Mouse (Mus musculus): ENCODE measurements at regions not wholly inside any gene's neighbourhood (a gene's known extent, or its start where the extent isn't known, plus 50 kb on each side); places are given as distances from the start of the nearest gene placed in this dataset.
A peak's percentile ranks its signal among the peaks of the same experiment; 100 is the strongest.

GRCm38 (mm10) chr8:126810516-126810915 is 135.1 kb downstream of the Tomm20 start:
- no peak for DNase-seq (ENCODE audit: low spot score)

GRCm38 (mm10) chr8:126809321-126809720 is 136.3 kb downstream of the Tomm20 start:
- no peak for DNase-seq (ENCODE audit: low spot score)

- DNase-seq (ENCODE audit: low spot score), result no peak
These were observed 137.1 kb downstream of the Tomm20 start for GRCm38 (mm10) chr8:126808496-126808895.

DNA sequence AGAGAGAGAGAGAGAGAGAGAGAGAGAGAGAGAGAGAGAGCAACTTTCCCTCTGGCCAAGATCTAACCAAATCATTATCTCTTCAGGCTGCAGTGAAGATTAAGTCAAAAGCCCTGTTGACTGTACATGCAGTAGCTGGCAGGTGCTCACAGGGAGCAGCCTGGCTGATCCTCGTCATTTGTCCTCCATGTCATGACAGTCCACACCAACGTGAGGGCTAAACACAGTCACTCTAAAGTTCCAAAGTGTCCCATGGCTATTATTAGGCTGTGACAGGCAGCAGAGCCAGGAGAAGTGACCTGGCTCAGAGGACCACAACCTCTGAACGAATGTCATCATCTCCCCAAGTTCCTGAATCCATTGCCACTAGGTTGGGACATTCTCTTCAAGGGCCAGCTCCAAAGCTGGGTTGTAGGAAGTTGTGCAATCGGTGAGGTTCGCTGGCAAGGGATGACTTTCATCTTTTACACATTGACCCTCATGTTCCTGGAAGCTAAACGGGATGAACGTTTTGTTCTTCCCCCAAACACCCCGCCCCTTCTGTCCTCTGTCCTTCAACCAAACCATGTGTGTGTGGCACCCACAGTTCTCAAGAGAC is 138.4 kb downstream of the Tomm20 start:
- no peak for DNase-seq (ENCODE audit: low spot score)

- no peak for DNase-seq (ENCODE audit: low spot score)
These were observed 139.1 kb downstream of the Tomm20 start for GRCm38 (mm10) chr8:126806591-126806990.

DNA sequence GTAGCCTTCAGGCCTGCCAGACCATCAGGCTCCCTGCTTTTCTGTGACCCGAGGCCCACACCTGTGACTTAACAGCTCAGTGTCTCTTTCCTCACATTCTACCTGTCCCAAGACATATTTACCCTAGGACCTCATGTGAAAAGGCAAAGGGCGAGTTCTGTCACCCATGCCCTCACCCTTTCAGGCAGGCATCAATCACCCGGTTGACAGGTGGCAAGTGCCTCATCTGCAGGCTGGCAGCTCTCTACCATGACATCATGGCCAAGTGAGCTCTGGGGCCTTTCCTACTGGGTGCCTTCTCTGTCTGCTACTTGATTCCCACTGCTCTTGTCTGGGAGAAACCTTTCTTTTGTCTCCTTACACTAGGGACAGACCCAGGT is 139.5 kb downstream of the Tomm20 start:
- DNase-seq (ENCODE audit: low spot score), result no peak

- peak; percentile 55 for DNase-seq (ENCODE audit: low spot score)
These were observed 140.1 kb downstream of the Tomm20 start for GRCm38 (mm10) chr8:126805365-126806180.

DNA sequence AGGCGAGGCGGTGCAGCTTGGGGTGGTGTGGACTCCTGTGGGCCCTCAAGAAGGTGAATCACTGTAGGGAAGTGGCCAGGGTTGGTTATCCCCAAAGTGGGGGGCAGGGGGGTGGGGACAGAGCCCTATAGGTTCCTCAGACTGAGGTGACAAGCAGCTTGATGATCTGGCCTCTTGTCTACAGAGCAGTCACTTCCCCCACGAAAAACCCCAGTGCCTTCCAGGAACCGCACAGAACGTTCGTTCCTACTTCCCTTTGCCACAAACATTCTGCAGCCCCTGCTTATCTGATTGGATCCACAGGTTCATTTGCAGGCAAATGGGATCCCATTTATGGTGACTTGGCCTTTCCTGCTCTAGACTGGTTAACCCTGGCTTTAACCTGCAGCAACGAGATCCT is 141.5 kb downstream of the Tomm20 start:
- DNase-seq (ENCODE audit: low spot score), result no peak

DNA sequence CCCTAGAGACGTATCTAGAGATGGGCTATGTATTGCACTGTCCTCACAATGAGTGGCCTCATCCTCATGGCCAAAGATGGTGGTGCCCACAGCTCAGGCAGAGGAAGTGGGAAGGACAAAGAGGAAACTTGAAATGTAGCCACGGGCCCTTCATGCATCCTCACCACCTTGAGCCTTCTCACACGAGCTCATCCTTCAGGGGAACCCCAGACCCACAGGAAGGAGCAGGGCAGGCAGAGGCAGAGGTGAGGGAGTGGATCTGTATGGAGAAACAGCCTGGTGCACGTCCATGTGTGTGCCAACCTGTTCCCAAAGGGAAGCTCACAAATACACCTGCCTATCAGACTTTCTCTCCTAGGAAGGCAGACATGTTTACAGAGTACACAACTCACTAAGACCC is 143.0 kb downstream of the Tomm20 start:
- no peak for DNase-seq (ENCODE audit: low spot score)

DNA sequence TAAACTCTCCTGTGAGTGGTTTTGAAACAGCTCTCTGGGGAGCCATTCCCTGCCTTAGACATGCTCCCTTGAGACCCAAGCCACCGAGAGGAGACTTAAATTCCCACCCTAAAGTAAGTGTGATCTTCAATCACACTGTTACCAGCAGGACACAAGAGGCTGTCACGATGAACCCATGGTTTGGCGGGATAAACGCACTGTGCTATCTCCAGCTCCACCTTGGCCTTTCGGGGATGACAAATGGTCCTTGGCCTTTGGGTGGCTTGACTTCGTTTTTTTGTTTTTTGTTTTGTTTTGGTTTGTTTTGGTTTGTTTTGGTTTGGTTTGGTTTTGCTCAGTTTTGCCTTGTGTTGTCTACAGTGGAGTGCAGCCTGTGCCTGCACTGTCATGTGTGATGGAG is 144.7 kb downstream of the Tomm20 start:
- DNase-seq (ENCODE audit: low spot score), result no peak

- no peak for DNase-seq (ENCODE audit: low spot score)
These were observed 147.9 kb downstream of the Tomm20 start for GRCm38 (mm10) chr8:126797571-126798334.

- DNase-seq (ENCODE audit: low spot score), result no peak
These were observed 152.0 kb downstream of the Tomm20 start for GRCm38 (mm10) chr8:126793657-126794056.

DNA sequence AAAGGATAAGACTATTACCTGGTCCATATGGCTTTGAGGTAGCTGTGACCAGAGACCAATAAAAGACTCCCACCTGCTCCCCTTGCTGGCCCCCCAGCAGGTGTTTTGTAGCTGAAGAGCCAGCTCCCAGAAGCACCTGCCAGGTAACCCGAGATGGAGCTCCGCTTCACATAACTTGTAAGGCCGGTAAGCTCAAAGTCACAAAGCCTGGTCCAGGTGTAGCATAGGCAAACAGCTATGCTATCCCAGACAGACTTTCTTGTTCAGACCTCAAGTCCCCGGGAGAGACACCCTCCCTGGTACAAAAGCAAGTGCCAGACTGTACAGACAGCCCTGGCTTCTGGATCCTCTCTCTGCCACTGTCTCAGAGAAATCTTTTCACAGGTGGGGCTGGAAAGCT is 154.6 kb downstream of the Tomm20 start:
- DNase-seq (ENCODE audit: low spot score), result no peak

GRCm38 (mm10) chr8:126790214-126790613 is 155.4 kb downstream of the Tomm20 start:
- no peak for DNase-seq (ENCODE audit: low spot score)

DNA sequence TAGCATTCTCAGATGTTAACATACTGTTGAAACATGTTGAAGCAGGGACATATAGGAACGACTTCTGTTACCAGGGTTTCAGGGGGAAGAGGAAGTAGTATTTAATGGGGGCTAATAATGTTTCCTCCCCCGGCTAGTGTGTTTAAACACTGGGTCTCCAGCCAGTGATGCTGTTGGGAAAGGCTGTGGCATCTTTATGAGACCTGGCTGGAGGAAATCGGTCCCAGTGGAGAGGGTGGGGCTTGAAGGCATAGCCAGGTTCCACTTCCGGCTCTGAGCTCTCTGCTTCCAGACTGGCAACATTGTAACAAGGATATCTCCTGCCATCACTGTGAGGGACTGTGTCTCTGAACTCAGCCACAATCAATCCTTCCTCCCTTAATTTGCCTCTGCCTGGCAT is 156.6 kb downstream of the Tomm20 start:
- DNase-seq (ENCODE audit: low spot score), result no peak

- DNase-seq (ENCODE audit: low spot score), result no peak
These were observed 157.0 kb downstream of the Tomm20 start for GRCm38 (mm10) chr8:126788669-126789068.

GRCm38 (mm10) chr8:126787398-126787797 is 158.2 kb downstream of the Tomm20 start:
- no peak for DNase-seq (ENCODE audit: low spot score)

DNA sequence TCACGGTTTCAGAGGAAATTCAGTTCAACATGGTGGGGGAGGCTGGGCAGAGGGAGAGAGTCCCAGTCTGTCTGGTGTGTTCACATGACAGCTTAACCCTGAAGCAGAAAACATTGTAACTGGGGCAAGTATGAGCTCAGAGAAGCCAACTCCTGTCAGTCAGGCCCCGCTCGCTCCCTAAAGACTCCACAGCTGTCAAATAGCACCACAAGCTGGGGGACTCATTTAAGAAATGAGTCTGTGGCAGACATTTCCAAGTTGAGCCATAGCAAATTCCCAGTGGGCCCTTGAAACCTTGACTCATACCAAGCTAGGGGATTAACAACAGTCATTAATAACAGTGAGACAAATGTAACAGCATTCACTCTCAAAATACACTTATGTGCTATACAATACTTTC is 160.4 kb downstream of the Tomm20 start:
- DNase-seq (ENCODE audit: low spot score), result no peak

GRCm38 (mm10) chr8:126784604-126785003 is 161.0 kb downstream of the Tomm20 start:
- DNase-seq (ENCODE audit: low spot score), result no peak

- no peak for DNase-seq (ENCODE audit: low spot score)
These were observed 161.8 kb downstream of the Tomm20 start for GRCm38 (mm10) chr8:126783703-126784440.

GRCm38 (mm10) chr8:126778673-126779072 is 167.0 kb downstream of the Tomm20 start:
- DNase-seq (ENCODE audit: low spot score), result no peak

- no peak for DNase-seq (ENCODE audit: low spot score)
These were observed 167.5 kb downstream of the Tomm20 start for GRCm38 (mm10) chr8:126778131-126778530.

All from yolk sac, embryonic 10.5 days (tissue).